Mouse (Mus musculus): Measurements from ENCODE around the gene Paxx. TPM values are rescaled to one million over a fixed set of nuclear protein-coding genes. Genes with fewer than 3 reads are reported as not detected.

Gene Paxx
- polyA plus RNA-seq, 1 experiment from 2014 or later, result 130 TPM

GRCm38 (mm10) chr2:25458911-25459310 is 2.0 kb downstream of the Paxx start:
- no peaks in the 10 kb centered on the region for H3K9me3 ChIP-seq (replicated peaks; ENCODE audit: control insufficient read depth, low read length, poor library complexity, severe bottlenecking)
- H3K4me2 ChIP-seq (ENCODE audit: low read length), result no peak overlapping the region
- H3K36me3 ChIP-seq (ENCODE audit: control insufficient read depth, insufficient read depth, low read length), result peaks cover 18% of the 10 kb centered on the region
- 77% methylated on average over 5 of the region's 5 CpGs for WGBS
- H3K27me3 ChIP-seq (ENCODE audit: control insufficient read depth, insufficient read depth, low read depth, low read length), result no peaks in the 10 kb centered on the region
- no peak overlapping the region for H3K27ac ChIP-seq (ENCODE audit: low read length)
- peaks cover 22% of the 10 kb centered on the region for H3K4me1 ChIP-seq (ENCODE audit: control insufficient read depth, insufficient read depth, low read length)
- no peak overlapping the region for H3K9ac ChIP-seq (ENCODE audit: low read depth, low read length)
- H3K4me3 ChIP-seq (ENCODE audit: low read depth, low read length), result no peak overlapping the region
- ATAC-seq, result no peak

- Histone ChIP-seq H3K27me3 (ENCODE audit: control insufficient read depth, insufficient read depth, low read depth, low read length) (no peaks in the 10 kb centered on the region), H3K4me1 (ENCODE audit: control insufficient read depth, insufficient read depth, low read length) (peaks cover 22% of the 10 kb centered on the region), H3K4me2 (ENCODE audit: low read length) (no peak overlapping the region), H3K9me3 (replicated peaks; ENCODE audit: control insufficient read depth, low read length, poor library complexity, severe bottlenecking) (no peaks in the 10 kb centered on the region), H3K27ac (ENCODE audit: low read length) (no peak overlapping the region), H3K4me3 (ENCODE audit: low read depth, low read length) (no peak overlapping the region), H3K9ac (ENCODE audit: low read depth, low read length) (no peak overlapping the region), H3K36me3 (ENCODE audit: control insufficient read depth, insufficient read depth, low read length) (peaks cover 18% of the 10 kb centered on the region)
- 84% methylated on average over 9 of the region's 9 CpGs for WGBS
- no peak for ATAC-seq
Observed at GRCm38 (mm10) chr2:25457022-25457896, 3.6 kb downstream of the Paxx start.

GRCm38 (mm10) chr2:25456205-25456953 is 4.5 kb downstream of the Paxx start, which contains the start of gene Clic3:
Gene Clic3 (plus strand): TSS chr2:25456838.
- no peak for ATAC-seq
- peaks cover 18% of the 10 kb centered on the region for H3K36me3 ChIP-seq (ENCODE audit: control insufficient read depth, insufficient read depth, low read length)
- no peak within 1 kb of the TSS for H3K4me2 ChIP-seq (ENCODE audit: low read length)
- no peak within 1 kb of the TSS for H3K27ac ChIP-seq (ENCODE audit: low read length)
- no peaks in the 10 kb centered on the region for H3K27me3 ChIP-seq (ENCODE audit: control insufficient read depth, insufficient read depth, low read depth, low read length)
- H3K9me3 ChIP-seq (replicated peaks; ENCODE audit: control insufficient read depth, low read length, poor library complexity, severe bottlenecking), result no peaks in the 10 kb centered on the region
- H3K9ac ChIP-seq (ENCODE audit: low read depth, low read length), result no peak within 1 kb of the TSS
- WGBS, result 66% methylated on average over 14 of the region's 14 CpGs
- H3K4me3 ChIP-seq (ENCODE audit: low read depth, low read length), result no peak within 1 kb of the TSS
- H3K4me1 ChIP-seq (ENCODE audit: control insufficient read depth, insufficient read depth, low read length), result peaks cover 19% of the 10 kb centered on the region

GRCm38 (mm10) chr2:25452951-25453350 is 7.9 kb downstream of the Paxx start:
- no peaks in the 10 kb centered on the region for H3K27me3 ChIP-seq (ENCODE audit: control insufficient read depth, insufficient read depth, low read depth, low read length)
- H3K36me3 ChIP-seq (ENCODE audit: control insufficient read depth, insufficient read depth, low read length), result peaks cover 7% of the 10 kb centered on the region
- no peak overlapping the region for H3K9ac ChIP-seq (ENCODE audit: low read depth, low read length)
- H3K27ac ChIP-seq (ENCODE audit: low read length), result no peak overlapping the region
- no peaks in the 10 kb centered on the region for H3K9me3 ChIP-seq (replicated peaks; ENCODE audit: control insufficient read depth, low read length, poor library complexity, severe bottlenecking)
- no peak overlapping the region for H3K4me3 ChIP-seq (ENCODE audit: low read depth, low read length)
- H3K4me1 ChIP-seq (ENCODE audit: control insufficient read depth, insufficient read depth, low read length), result no peaks in the 10 kb centered on the region
- ATAC-seq, result no peak
- 35% methylated on average over 1 of the region's 1 CpGs for WGBS
- no peak overlapping the region for H3K4me2 ChIP-seq (ENCODE audit: low read length)

GRCm38 (mm10) chr2:25450853-25451647 is 9.8 kb downstream of the Paxx start:
- no peaks in the 10 kb centered on the region for H3K27me3 ChIP-seq (ENCODE audit: control insufficient read depth, insufficient read depth, low read depth, low read length)
- no peak for ATAC-seq
- WGBS, result 86% methylated on average over 8 of the region's 8 CpGs
- H3K9me3 ChIP-seq (replicated peaks; ENCODE audit: control insufficient read depth, low read length, poor library complexity, severe bottlenecking), result no peaks in the 10 kb centered on the region
- H3K9ac ChIP-seq (ENCODE audit: low read depth, low read length), result no peak overlapping the region
- peaks cover 19% of the 10 kb centered on the region for H3K36me3 ChIP-seq (ENCODE audit: control insufficient read depth, insufficient read depth, low read length)
- H3K4me3 ChIP-seq (ENCODE audit: low read depth, low read length), result no peak overlapping the region
- H3K27ac ChIP-seq (ENCODE audit: low read length), result no peak overlapping the region
- H3K4me1 ChIP-seq (ENCODE audit: control insufficient read depth, insufficient read depth, low read length), result no peaks in the 10 kb centered on the region
- H3K4me2 ChIP-seq (ENCODE audit: low read length), result no peak overlapping the region

- ATAC-seq, result no peak
- H3K4me2 ChIP-seq (ENCODE audit: low read length), result no peak overlapping the region
- H3K9ac ChIP-seq (ENCODE audit: low read depth, low read length), result no peak overlapping the region
- H3K9me3 ChIP-seq (replicated peaks; ENCODE audit: control insufficient read depth, low read length, poor library complexity, severe bottlenecking), result no peaks in the 10 kb centered on the region
- peaks cover 81% of the 10 kb centered on the region for H3K36me3 ChIP-seq (ENCODE audit: control insufficient read depth, insufficient read depth, low read length)
- H3K27me3 ChIP-seq (ENCODE audit: control insufficient read depth, insufficient read depth, low read depth, low read length), result no peaks in the 10 kb centered on the region
- H3K27ac ChIP-seq (ENCODE audit: low read length), result no peak overlapping the region
- H3K4me1 ChIP-seq (ENCODE audit: control insufficient read depth, insufficient read depth, low read length), result no peaks in the 10 kb centered on the region
- 94% methylated on average over 14 of the region's 14 CpGs for WGBS
- no peak overlapping the region for H3K4me3 ChIP-seq (ENCODE audit: low read depth, low read length)
Observed at GRCm38 (mm10) chr2:25442682-25443081, 18.2 kb downstream of the Paxx start.

GRCm38 (mm10) chr2:25441067-25441466 is 19.8 kb downstream of the Paxx start:
- no peak for ATAC-seq
- Histone ChIP-seq H3K27me3 (ENCODE audit: control insufficient read depth, insufficient read depth, low read depth, low read length) (no peaks in the 10 kb centered on the region), H3K4me3 (ENCODE audit: low read depth, low read length) (no peak overlapping the region), H3K4me2 (ENCODE audit: low read length) (no peak overlapping the region), H3K9ac (ENCODE audit: low read depth, low read length) (no peak overlapping the region), H3K9me3 (replicated peaks; ENCODE audit: control insufficient read depth, low read length, poor library complexity, severe bottlenecking) (no peaks in the 10 kb centered on the region), H3K36me3 (ENCODE audit: control insufficient read depth, insufficient read depth, low read length) (peaks cover 85% of the 10 kb centered on the region), H3K4me1 (ENCODE audit: control insufficient read depth, insufficient read depth, low read length) (no peaks in the 10 kb centered on the region), H3K27ac (ENCODE audit: low read length) (no peak overlapping the region)
- 89% methylated on average over 20 of the region's 20 CpGs for WGBS

- Histone ChIP-seq H3K36me3 (ENCODE audit: control insufficient read depth, insufficient read depth, low read length) (peaks cover 66% of the 10 kb centered on the region), H3K9ac (ENCODE audit: low read depth, low read length) (no peak overlapping the region)
Observed at GRCm38 (mm10) chr2:25436286-25436820, 24.5 kb downstream of the Paxx start.

More at GRCm38 (mm10) chr2:25436286-25436820, 24.5 kb downstream of the Paxx start:
- ATAC-seq, result no peak
- no peak overlapping the region for H3K4me2 ChIP-seq (ENCODE audit: low read length)
- no peak overlapping the region for H3K4me3 ChIP-seq (ENCODE audit: low read depth, low read length)
- H3K9me3 ChIP-seq (replicated peaks; ENCODE audit: control insufficient read depth, low read length, poor library complexity, severe bottlenecking), result no peaks in the 10 kb centered on the region
- no peaks in the 10 kb centered on the region for H3K27me3 ChIP-seq (ENCODE audit: control insufficient read depth, insufficient read depth, low read depth, low read length)
- WGBS, result 95% methylated on average over 10 of the region's 10 CpGs
- no peak overlapping the region for H3K27ac ChIP-seq (ENCODE audit: low read length)
- H3K4me1 ChIP-seq (ENCODE audit: control insufficient read depth, insufficient read depth, low read length), result peaks cover 1% of the 10 kb centered on the region

All from midbrain, embryonic 16.5 days (tissue).